Mouse (Mus musculus) skeletal muscle tissue, adult 2 months (tissue): ENCODE measurements around the gene Thsd4.
A peak's percentile ranks its signal among the peaks of the same experiment; 100 is the strongest.

ENCODE experiments used
- DNase-seq: peaks from one replicate; pipeline ENCODE4 v3.0.0-alpha.2; 2012; ENCODE audit warnings: low read depth, low spot score

Thsd4 gene

DNA sequence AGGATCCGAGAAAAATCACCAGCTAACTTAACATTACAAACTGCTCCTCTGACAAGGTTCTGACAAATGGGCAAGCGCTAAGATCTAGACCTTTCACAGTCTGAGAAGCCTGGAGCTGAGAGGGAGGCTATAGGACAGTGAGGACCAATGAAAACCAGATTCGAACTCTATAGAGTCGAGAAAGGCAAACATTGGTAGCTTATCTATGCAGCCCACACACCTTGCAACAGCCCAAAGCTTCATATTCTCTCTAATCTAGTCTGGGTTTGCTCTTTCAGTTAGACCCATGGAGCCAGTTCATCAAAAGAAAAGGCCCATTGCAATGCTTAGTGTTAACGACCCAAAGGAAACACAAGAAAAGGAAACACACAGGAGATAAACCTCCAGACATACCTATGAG, 252.0 kb downstream of the Thsd4 start:
- DNase-seq: no peak

DNA sequence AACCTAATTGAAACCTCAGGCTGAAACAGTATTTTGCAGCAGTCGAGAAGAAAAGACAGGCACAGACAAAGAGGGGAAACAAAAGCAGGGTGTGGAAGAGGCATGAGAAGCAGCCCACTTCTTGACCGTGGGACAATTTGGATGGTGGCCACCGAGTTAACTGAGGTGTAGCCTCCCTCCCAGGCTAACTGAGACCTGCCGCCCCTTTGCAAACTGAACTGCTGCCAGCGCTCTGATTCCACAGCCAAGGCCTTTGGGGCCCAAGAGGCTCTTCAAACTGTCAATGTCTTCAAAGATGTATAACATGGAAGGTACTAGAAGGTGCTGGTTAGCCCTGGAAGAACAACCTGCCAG, 254.6 kb downstream of the Thsd4 start:
- no peak for DNase-seq

DNA sequence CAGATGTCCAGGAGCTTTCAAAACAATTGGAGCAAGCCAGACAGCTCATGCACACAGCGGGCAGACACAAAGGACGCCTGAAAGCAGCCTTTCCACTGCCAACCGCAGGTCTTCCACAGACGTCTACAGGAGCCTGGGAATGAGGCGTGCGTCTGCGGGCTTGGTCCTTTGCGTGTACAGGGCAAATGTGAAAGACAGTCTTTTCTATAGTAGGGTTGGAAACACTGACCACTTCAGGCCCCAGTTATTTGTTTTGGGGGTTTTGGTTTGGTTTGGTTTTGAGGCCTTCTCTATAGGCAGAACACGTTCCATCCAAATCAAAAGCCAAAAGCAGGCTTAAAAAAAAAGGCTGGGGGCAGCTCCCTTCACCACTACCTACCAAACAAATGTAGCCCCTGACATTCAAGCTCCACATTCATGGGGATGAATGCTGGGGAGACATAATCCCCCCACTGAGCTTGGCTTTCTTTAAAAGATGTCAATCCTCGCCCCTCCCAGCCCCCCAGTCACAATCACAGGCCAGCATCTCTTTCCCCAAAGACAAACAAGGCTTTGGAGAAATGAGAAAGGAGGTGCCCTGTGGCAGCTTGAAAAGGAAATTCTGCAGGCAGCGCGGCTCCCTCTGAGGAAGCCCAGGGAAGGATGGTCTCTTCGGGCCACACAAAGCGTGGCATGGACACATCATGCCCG, 255.1 kb downstream of the Thsd4 start:
- DNase-seq: no peak

DNA sequence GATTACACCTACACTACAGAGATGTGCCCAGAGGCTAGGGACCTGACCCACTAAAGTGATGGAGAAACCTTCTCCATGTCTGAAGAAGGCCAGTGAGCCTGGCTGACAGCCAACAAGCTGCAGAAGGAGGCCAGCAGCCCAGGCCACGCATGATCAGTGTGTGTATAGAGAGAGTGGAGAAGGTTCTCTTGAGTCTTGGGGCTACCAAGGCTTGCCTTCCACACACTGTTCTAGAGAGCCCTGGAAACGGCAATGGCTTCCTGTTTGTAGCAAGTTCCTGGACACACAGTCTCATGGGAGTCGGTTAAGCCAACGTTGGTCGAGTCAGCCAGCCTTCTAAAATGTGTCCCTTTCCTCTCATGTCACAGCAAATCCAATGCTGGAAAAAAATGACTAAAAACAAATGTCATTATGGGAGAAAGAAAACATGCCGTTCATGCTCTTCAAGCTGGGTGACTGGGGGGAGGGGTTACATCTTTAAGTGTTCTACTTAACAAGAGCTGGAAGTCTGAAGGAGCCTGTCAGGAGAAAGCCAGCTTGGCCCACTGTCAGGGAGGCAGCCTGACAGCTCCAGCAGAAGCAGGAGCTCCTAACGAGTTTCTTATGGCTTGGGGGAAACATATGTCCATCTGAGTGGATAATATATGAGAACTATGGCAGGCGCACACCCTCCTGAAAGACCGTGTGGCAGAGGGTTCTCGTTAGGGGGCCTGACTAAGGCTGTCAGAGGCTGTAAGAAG, 257.1 kb downstream of the Thsd4 start:
- DNase-seq: peak; percentile 13

DNA sequence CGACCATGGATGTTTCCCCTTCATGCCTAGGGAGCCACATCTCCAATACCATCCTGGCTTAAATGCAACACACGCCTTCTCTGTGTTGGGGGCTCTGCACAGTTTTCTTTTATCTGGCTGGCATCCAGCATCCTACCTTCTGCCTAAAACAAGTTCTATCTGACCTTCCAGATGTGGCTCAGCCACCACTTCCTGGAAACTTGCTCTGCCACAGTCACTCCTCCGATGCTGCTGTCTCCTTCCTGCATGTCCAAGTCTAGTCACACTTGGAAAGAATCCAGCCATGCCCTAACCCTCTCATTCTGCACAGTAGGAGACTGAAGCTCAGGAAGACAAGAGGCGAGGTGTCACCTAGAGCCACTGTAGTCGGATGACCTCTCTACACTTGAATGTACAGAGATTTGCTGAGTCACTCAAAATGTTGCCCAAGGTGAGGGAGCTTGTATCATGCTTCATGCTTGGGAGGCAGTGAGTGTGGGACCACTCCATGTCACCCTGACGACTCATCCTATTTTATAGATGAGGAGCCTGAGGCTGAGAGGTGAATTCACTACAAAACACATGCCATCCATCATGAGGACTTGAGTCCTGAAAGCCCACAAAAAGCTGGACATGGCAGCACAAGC, 259.2 kb downstream of the Thsd4 start:
- DNase-seq: no peak

DNA sequence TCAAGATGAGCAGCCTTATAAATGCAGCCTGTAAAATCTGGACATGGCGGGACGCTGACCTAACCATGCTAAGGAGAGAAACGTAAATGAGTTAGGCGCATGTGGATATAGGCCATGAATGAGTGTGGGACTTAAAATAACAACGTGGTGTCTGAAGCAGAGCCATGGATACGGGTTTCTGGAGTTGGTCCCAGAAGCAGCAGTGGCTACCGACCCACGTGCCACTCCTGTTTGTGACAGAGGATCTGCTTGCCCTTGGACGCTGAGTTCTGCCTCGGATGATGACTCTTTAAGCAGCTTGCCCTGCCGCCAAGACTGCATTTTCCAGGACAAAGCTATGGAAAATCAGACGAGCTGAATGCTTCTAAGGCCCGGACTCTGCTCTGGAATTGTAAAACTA, 262.2 kb downstream of the Thsd4 start:
- DNase-seq: peak; percentile 43

DNA sequence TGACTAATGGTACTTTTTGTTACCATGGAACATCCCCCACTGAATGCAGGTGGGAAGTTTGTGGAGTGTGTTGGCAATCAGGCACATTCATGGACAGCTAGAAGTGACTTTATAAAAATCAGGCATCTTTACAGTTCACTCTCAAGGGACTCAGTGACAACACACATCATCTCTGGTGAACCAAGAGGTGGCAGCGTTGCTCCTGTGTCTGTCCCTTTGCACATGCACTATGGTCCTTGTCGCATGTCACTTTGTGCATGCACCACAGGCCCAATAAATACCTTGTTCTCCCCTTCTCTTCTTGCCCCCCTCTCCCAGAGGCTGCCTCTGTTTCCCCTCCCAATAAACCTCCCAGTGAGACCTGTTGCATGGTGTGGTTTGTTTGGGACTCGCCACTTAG, 270.1 kb downstream of the Thsd4 start:
- no peak for DNase-seq

DNA sequence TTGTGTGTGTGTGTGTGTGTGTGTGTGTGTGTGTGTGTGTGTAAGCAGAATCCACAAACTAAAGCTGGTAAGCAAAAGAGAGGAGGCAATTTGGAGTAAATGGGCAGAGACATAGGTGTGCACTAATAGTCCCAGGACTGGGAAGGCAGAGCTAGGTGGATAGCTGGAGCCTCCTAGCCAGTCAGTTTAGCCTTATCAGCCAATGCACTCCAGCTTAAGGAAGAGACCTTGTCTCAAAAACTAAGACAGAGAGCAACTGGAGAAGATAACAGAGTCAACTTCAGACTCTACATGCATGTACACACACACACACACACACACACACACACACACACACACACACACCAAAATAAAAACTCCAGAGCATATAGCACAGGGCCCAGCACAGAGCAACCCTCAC, 271.4 kb downstream of the Thsd4 start:
- no peak for DNase-seq

DNA sequence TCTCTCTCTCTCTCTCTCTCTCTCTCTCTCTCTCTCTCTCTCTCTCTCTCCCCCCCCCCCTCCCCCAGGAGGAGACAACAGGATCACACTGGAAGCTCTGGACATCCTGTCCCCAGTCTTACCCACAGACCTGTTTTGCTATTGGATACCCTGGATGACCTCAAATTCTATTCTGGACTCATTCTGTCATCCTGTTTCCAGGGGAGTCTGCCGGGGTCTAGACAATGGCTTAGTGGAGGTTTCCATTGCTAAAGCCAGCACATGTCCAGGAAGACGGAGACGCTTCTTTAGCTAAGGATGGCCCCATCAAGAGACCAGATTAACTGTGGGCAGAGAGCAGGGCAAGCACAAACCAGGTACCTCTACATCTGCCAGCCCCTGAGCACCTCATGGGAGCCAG, 273.8 kb downstream of the Thsd4 start:
- no peak for DNase-seq

DNA sequence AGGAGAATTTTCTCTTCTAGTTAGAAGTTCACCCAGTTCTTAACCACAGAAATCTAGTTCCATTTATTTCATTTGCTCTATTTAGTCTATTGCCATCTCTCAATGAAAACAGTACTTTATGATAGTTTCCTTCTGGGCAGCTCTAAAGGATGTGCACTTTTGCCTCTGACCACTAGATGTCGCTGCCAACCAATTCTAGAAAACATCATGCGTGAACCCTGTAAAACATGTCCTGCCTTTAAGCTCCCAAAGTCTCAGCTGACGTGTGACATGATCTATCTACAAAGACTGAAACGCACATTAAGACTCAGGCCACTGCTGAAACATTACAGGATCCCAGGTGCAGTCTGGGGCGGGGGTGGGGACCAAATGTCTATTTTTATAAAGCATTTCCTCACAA, 276.9 kb downstream of the Thsd4 start:
- peak; percentile 45 for DNase-seq

DNA sequence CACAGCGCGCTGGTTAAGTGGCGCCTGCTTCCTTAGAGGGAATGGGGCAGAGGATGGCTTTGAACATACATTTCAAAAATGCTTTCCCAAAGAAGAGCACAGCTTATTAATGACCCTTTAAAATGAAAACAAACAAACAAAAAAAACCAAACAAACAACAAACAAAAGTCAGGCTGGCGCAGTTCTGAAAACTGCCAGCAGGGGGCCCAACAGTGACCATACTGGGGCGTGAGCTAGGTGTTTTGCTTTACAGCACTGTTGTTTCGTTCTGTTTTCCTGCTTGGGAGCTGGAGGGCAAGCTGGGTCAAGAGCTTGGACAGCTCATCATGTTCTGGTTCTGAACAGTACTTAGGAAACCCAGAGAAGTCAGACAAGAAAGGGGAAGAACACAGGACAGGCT, 278.3 kb downstream of the Thsd4 start:
- no peak for DNase-seq

DNA sequence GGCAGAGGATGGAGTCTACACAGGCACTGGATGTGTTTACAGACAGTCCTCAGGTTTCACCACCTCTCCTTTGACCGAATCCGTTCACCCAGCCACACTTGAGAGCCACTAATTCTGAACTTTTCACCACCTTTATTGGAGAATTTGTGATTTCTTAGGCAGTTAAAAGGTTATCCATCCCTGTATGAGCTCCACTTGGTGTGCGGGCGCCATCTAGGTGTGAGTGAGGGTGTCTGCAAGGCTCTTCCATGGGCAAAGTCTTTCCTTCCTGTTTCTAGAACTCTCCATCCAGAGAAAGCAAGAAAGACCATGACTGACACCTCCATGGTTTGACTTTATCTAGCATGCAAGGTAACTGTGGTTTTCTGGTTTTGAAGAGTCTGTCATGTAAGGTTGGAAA, 284.2 kb downstream of the Thsd4 start:
- peak; percentile 17 for DNase-seq

DNA sequence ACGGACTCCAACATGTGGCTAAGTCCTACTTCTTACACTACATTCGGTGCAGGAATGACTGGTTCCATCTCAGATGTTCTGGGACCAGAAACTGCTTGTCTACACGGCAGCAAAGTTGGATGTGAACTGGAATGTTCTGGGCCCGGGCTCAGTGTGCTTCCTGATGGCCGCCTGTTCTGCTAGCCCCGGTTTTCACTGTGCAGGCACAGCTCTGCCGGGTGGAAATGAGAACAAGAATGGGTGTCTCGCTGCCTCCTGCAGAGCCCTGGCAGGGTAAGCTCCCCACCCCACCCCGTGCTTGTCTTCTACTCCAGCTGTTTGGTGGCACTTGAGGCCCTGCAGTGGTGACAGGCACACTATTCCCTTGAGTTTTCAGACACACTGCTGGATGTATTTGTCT, 285.7 kb downstream of the Thsd4 start:
- DNase-seq: no peak

DNA sequence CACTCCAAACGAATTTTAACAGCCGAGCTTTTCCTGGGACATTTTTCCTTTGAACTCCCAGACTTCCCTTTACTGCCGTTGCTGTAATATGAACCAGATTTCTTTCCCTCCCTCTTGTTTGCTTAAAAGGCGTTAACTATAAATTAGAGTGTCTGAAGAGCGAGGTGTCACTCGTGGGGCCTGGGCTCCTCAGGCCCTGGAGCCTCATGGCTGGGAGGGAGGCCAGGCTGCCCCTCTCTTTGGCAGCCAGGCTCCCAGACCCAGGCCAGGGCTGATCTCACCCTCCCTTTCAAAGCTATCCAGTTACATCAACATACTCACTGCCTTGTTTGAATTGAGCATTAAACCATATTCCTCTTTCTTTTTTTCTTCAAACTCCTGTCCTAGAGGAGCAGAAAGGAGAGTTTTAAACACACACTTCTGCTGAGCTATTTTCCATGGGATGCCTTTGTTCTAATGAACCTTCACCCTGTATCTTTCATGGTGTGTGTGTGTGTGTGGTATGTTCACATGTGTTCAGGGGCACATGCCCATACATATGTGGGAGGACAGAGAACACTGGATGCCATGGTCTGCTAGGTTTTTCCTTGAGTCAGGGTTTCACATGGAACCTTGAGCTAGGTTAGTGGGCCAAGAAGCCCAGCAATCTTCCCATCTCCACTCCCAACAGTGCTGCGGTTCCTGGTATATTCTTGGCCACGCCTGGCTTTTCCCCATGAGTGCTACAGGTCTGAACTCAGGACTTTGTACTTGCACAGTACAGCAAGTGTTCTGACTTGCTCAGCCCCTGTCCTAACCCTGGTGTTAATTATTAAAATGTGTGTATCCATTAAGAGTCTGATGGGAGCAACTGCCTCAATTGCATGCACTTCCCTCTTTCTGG, 287.4 kb downstream of the Thsd4 start:
- peak; percentile 18 for DNase-seq

DNA sequence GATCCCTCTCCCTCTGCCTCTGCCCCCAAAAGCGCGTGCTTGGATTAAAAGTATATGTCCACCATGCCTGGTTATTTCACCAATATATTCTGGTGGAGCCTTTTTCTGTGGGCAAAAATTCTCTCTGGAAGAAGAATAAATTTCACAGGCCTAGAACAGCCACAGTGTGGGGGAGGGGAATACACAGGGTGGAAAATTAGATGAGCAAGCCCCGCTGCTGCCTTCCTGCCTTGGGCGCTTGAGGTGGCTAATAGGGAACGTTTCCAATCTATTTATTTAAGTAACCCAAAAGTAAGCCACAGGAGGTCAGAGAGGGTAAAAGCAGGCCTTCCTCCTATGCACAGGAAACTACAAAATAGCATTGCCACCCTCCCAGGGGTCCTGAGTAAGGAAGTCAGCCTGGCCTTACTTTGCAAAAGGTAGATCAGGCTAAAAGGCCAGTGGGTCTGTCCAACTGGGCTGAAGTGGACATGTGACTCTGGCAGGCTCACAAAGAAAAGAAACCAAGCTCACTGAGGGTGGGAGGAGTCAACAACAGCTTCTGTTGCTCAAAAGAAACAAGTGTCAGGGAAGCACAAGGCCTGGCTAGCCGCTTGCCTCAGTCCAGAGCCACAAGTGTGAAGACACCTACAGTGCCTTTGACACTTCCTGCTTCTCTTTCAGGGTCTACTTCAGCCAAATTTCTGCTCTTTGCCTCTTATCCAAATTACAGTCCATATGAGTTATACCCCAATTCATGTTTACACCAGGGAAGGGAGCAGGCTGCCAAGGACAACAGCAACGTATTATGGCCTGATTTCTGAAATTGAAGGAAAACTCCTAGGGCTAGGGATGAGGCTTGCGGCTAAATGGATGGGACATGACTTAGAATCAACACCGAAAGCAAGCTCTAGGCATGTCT, 289.6 kb downstream of the Thsd4 start:
- no peak for DNase-seq

DNA sequence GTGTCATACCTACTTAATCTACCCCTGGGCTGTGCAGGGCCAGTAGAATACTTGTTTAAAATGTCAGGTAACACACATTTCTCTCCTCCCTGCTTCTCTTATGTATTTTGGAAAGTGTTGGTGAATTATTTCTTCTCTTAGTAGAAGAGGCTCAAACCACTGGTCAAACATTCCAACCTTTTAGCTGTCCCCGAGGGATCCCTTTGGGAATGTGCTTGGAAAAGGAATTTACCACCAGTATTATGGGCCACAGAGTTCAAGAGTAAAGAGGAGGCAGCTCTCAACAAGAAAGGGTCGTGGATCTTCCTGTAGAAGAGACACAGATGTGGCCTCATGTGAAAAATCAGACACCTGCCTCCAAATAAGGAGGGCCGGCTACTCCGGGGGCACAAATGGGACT, 292.4 kb downstream of the Thsd4 start:
- DNase-seq: no peak

DNA sequence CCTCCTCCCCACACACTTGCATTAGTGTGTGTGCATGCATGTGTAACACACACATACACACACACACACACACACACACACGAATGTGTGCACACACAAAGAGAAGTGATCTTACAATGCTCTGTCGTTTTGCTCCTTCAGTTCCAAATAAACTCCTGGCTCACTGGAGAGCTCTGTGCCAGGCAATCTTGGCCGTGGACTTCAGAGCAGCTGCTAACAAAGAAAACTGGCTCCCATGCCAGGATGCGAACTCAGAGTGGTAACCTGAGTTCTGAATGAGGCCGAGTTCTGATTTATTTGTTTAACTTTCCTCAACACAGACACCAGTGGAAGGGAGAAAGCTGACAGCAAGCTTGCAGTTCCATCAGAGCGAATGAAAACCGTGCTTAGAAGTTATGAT, 294.1 kb downstream of the Thsd4 start:
- DNase-seq: no peak

DNA sequence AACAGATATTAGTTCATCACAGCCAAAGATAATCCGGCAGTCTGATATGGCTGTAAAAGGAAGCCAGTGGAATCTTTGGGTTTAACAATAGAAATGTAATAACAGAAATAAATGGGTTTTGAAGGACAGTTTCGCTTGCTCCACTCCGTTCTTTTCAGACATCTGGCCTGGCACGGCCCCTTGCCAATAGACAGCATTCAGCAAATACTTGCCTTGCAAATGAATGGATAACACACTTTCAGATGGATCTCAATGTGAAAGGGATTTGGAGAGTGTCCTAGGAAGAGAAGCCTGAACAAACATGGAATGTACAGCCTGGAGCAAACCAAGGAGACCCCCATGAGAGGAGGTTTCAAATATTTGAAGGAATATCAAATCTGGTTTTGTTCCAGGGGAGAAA, 295.2 kb downstream of the Thsd4 start:
- peak; percentile 22 for DNase-seq

DNA sequence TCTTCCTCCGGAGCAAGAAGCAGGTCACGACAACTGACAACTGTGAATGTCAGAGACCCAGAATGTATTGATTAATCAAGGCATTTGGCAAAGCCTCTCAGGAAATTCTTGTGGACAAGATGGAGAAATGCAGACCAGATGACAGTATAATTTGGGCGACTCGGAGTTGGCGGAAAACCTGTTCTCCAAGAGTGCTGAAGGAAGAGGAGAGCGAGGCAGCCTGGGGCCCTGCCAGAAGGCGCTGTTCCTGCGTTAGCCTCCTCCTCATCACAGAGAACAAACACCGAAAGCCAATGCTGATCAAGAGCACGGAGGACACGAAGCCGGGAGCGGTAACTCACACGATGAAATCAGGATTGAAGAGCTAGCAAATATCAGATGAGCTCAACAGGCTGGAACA, 295.7 kb downstream of the Thsd4 start:
- DNase-seq: peak; percentile 30

DNA sequence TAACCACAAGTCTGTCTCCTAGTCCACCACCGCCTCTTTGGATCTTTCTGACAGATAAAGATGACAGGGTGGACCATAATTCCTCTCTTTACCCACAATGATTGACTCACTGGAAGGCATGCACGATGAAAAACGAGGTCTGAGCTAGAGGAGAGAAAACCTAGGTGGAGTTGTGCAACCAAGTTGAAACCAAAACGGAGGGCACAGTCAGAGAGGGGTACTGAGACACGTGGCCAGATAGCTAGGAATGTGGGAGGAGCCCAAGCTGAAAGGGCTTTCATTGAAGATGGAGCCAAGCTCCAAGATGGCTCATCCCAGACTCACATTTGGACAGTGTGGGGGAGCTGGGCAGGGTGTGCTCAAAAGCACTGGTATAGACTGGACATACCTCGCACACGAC, 296.4 kb downstream of the Thsd4 start:
- DNase-seq: no peak

DNA sequence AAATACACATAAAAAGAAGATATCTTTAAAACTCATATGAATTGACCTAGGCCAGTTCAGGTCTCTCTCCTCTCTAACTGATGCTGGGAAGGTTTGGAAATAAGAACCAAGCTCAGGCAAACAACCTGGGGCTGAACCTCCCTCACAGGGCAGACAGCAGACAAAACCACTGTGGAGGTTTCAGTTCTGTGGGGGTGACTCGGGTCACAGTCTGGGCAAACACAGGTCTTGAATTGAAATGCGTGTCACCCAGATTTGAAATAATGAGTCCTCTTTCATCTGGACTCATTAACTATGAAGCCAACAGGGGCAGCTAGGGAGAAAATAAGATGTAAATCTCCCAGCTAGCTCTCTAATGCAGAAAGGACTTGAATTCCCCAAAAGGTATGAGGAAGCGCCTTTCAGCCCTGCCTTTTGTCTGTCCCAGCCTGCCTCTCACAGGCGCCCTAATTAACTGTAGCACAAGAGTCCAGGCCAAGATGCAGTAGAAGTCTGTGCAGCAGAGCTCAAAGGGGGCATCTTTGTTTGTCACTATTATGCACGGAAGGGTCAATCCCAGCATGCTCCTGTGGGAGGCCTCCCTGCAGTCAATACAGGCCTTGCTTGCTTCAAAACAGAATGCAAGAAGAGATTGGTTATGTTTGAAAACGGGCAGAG, 297.7 kb downstream of the Thsd4 start:
- DNase-seq: no peak
